Mouse (Mus musculus) spleen, adult 2 months (tissue): Measurements from ENCODE around the gene Spin1.
A peak's percentile ranks its signal among the peaks of the same experiment; 100 is the strongest.

Experiments
- CTCF ChIP-seq: fragments of 200-500 bp; IDR thresholded peaks from 2 replicates; pipeline ENCODE4 v1.5.1; 2011; ENCODE audit warnings: mild to moderate bottlenecking, inconsistent platforms; ENCODE audit not compliant: insufficient read depth, insufficient read length, insufficient replicate concordance; ENCODE audit errors: extremely low read depth
- POLR2A ChIP-seq: fragments of 200-500 bp; IDR thresholded peaks from 2 replicates; pipeline ENCODE4 v1.6.1; 2011; ENCODE audit warnings: low read depth, low read length, inconsistent platforms

DNA sequence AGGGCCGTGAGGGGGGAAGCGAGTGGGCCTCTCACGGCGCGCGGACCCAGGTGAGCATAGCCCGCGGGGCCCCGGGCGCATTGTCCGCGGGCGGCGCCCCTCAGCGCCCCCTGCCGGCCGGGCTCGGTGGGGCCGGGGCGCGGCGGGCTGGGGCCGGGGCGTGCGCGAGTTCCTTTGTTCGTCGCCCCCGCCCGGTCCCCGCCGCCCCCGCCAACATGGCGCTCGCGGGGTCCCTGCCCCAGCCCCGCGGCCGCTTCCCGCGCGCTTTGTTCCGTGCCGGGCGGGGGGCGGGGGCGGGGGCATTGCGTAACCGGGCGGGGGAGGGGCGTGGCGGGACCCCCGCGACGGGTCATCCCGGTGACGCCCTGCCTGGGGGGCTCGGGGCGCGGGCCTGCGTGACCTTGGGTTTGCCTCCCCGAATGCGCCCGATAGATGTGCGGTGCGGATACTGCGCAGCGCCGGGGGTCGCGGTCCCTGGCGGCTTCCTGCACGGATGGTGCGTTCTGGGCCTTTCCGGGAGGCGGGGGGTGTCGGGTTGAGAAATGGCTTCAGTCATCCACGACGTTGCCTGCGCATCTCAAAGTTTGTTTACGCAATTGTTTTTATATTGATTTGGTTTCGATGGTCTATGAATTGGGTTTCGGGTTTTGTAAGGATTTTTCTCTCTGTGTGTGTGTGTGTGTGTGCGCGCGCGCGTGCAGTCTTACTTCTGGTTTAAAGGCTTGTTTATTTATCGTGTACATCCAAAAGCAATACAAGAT is 516 bp downstream of the Spin1 start:
- TF ChIP-seq CTCF (peak; percentile 41; the same call in 1 of the 2 replicates), POLR2A (no peak)
